Mouse (Mus musculus) kidney, adult 2 months (tissue): Measurements from ENCODE around the gene Edc3. TPM values are rescaled to one million over a fixed set of nuclear protein-coding genes. Genes with fewer than 3 reads are reported as not detected.

Experiments used
- DNase-seq: peaks from one replicate; pipeline ENCODE4 v3.0.0; 2021
- H3K27ac ChIP-seq: fragments of 200-500 bp; 2 replicates; pipeline ENCODE4 v1.5.1; 2012; ENCODE audit warnings: low read depth, low read length, control low read depth, inconsistent platforms; ENCODE audit not compliant: insufficient read depth
- H3K27me3 ChIP-seq: fragments of 200-500 bp; replicated peaks from 2 replicates; pipeline ENCODE4 v1.6.1; 2012; ENCODE audit warnings: mild to moderate bottlenecking, moderate library complexity, low read length, inconsistent platforms; ENCODE audit not compliant: control insufficient read depth, insufficient read depth
- H3K36me3 ChIP-seq: fragments of 200-500 bp; 2 replicates; pipeline ENCODE4 v1.6.1; 2012; ENCODE audit warnings: mild to moderate bottlenecking, moderate library complexity, low read length, inconsistent platforms; ENCODE audit not compliant: control insufficient read depth, insufficient read depth
- H3K4me1 ChIP-seq: fragments of 200-500 bp; 2 replicates; pipeline ENCODE4 v1.6.1; 2011; ENCODE audit warnings: low read length; ENCODE audit not compliant: control insufficient read depth, insufficient read depth
- H3K4me3 ChIP-seq: fragments of 200-500 bp; 2 replicates; pipeline ENCODE4 v1.5.1; 2011; ENCODE audit warnings: mild to moderate bottlenecking, low read depth, low read length, control low read depth; ENCODE audit not compliant: insufficient read depth
- CTCF ChIP-seq: fragments of 200-500 bp; conservative IDR thresholded peaks from 2 replicates; pipeline ENCODE4 v1.5.1; 2011; ENCODE audit warnings: low read depth, mild to moderate bottlenecking, control low read depth, low read length, moderate library complexity, mixed read lengths; ENCODE audit not compliant: insufficient read depth, insufficient read length
- POLR2A ChIP-seq: fragments of 200-500 bp; IDR thresholded peaks from one replicate; pipeline ENCODE4 v1.6.1; 2011; ENCODE audit warnings: low read depth, low read length, control low read depth
- WGBS: fragments of 180-500 bp; shearing (Covaris S2); methylation state at CpG from one replicate; pipeline ENCODE4 v1.1.7; 2018; 5-methylcytosine and 5-hydroxymethylcytosine counted together
- polyA plus RNA-seq: library from polyadenylated mRNA; depleted of rRNA; stranded (reverse); fragments of >200 nt; gene quantifications from 2 replicates; pipeline ENCODE4 v1.2.3, GENCODE M21; 2012

The Edc3 gene
- polyA plus RNA-seq, 1 experiment, result 7.9 TPM

DNA sequence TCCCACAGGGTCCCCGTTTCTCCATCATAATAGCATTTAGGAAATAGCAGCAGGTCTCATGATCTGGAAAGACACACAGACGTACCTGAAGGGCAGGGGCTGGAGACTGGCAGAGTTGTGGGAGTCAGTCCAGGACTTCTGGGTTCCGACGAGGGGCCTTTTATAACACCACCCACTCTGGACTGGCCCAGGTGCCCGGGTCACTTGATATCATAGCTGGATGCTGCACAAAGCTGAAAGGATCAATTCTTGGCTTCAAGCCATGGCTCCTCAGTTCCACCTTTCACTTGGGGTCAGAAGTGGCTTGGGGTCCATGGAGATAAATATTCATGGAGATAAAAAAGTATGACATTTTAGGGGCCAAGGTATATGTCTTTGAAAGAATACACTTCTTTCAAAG, 24.8 kb upstream of the Edc3 start, which contains the start of gene Cyp1a2:
Gene Cyp1a2 (minus strand): TSS at position 184 of the 400 bp plus-strand sequence.
- Histone ChIP-seq H3K27me3 (no peaks in the 10 kb centered on the region), H3K36me3 (no peaks in the 10 kb centered on the region), H3K4me1 (no peaks in the 10 kb centered on the region; the same call in 1 of the 2 replicates), H3K4me3 (no peak within 1 kb of the TSS), H3K27ac (no peak within 1 kb of the TSS)
- DNase-seq, result no peak
- TF ChIP-seq CTCF (no peak), POLR2A (no peak)
- WGBS, result 75% methylated on average over 5 of the region's 5 CpGs

GRCm38 (mm10) chr9:57686011-57686410, 22.3 kb upstream of the Edc3 start:
- no peaks in the 10 kb centered on the region for H3K36me3 ChIP-seq
- H3K4me1 ChIP-seq, result no peaks in the 10 kb centered on the region; the same call in 1 of the 2 replicates
- 81% methylated on average over 5 of the region's 5 CpGs for WGBS
- no peak overlapping the region for H3K4me3 ChIP-seq
- TF ChIP-seq CTCF (no peak), POLR2A (no peak)
- DNase-seq, result peak; percentile 33
- no peak overlapping the region for H3K27ac ChIP-seq
- no peaks in the 10 kb centered on the region for H3K27me3 ChIP-seq

DNA sequence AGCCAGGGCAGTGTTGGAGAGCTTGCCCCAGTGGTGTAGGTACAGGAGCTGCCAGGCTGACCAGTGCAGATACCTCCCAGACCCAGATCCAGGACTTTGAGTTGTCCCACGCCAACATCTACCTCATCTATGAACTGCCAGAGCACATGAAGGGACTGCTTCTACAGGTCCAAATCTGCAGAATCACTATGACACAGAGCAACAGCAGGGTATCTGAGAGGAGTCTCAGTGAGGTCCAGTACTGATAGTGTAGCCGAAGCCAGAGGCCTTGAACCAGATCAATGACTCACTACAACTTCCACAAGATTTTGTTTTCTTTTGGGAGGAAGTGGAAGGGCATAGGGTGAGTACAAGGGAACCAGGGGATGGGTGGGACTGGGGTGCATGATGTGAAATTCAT, 20.6 kb upstream of the Edc3 start, which contains the start of gene Cyp1a1:
Gene Cyp1a1 (plus strand): TSS at position 178 of the 400 bp plus-strand sequence.
- Histone ChIP-seq H3K36me3 (no peaks in the 10 kb centered on the region), H3K4me3 (no peak within 1 kb of the TSS), H3K4me1 (no peaks in the 10 kb centered on the region; the same call in 1 of the 2 replicates), H3K27ac (no peak within 1 kb of the TSS), H3K27me3 (no peaks in the 10 kb centered on the region)
- TF ChIP-seq POLR2A (no peak), CTCF (no peak)
- no peak for DNase-seq
- 79% methylated on average over 2 of the region's 2 CpGs for WGBS

DNA sequence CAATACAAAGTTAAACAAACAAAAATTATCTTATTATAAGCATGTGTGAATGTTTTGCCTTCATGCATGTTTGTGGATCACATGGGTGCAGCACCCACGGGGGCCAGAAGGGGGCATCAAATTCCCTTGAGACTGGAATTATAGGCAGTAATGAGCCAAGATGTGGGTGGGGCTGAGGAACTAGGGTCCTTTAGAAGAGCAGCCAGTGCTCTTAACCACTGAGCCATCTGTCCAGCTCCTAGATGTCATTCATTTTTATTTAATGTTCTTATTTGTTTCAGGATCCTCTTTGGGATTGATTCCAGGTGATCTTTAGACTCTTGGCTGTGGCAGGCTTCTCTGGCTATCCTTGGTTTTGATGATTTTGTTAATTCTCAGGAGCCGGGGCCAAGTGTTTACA, 20.2 kb upstream of the Edc3 start:
- Histone ChIP-seq H3K27ac (no peak overlapping the region), H3K36me3 (no peaks in the 10 kb centered on the region), H3K27me3 (no peaks in the 10 kb centered on the region), H3K4me1 (no peaks in the 10 kb centered on the region; the same call in 1 of the 2 replicates), H3K4me3 (no peak overlapping the region)
- WGBS, result 40% methylated on average over 2 of the region's 2 CpGs
- DNase-seq, result peak; percentile 81
- TF ChIP-seq POLR2A, result no peak
- TF ChIP-seq CTCF, result peak; percentile 48

GRCm38 (mm10) chr9:57688606-57689005, 19.7 kb upstream of the Edc3 start:
- WGBS, result 48% methylated on average over 2 of the region's 2 CpGs
- H3K36me3 ChIP-seq, result no peaks in the 10 kb centered on the region
- no peak for TF ChIP-seq POLR2A
- TF ChIP-seq CTCF, result no peak

GRCm38 (mm10) chr9:57694108-57694507, 14.2 kb upstream of the Edc3 start:
- Histone ChIP-seq H3K4me3 (no peak overlapping the region), H3K4me1 (peaks cover 5% of the 10 kb centered on the region; the same call in 1 of the 2 replicates), H3K27me3 (no peaks in the 10 kb centered on the region), H3K27ac (no peak overlapping the region), H3K36me3 (no peaks in the 10 kb centered on the region)
- no peak for TF ChIP-seq POLR2A
- TF ChIP-seq CTCF, result no peak
- DNase-seq, result peak; percentile 20
- WGBS, result 84% methylated on average over 2 of the region's 2 CpGs

More at GRCm38 (mm10) chr9:57688606-57689005, 19.7 kb upstream of the Edc3 start:
- no peak overlapping the region for H3K4me3 ChIP-seq
- H3K27me3 ChIP-seq, result no peaks in the 10 kb centered on the region
- no peak for DNase-seq
- H3K4me1 ChIP-seq, result no peaks in the 10 kb centered on the region; the same call in 1 of the 2 replicates
- no peak overlapping the region for H3K27ac ChIP-seq

GRCm38 (mm10) chr9:57696380-57697285, 11.7 kb upstream of the Edc3 start:
- H3K4me3 ChIP-seq, result peak overlapping the region; percentile 24
- TF ChIP-seq CTCF (0 out of 2 replicates have a peak, but pooled peaks have one; percentile 12), POLR2A (no peak)
- H3K36me3 ChIP-seq, result no peaks in the 10 kb centered on the region
- DNase-seq, result peak; percentile 75
- H3K4me1 ChIP-seq, result peaks cover 5% of the 10 kb centered on the region; the same call in 1 of the 2 replicates
- H3K27me3 ChIP-seq, result no peaks in the 10 kb centered on the region
- 6% methylated on average over 42 of the region's 42 CpGs for WGBS
- no peak overlapping the region for H3K27ac ChIP-seq
